Mouse (Mus musculus) forebrain, embryonic 15.5 days (tissue): ENCODE data around the gene Ap1ar. TPM values are rescaled to one million over a fixed set of nuclear protein-coding genes. Genes with fewer than 3 reads are reported as not detected.
A peak's percentile ranks its signal among the peaks of the same experiment; 100 is the strongest.

Source experiments
- ATAC-seq: fragments of 200-750 bp; cut with Nextera tagmentation; replicated peaks from 2 replicates; pipeline ENCODE4 v1.8.0; 2017; ENCODE audit warnings: mild to moderate bottlenecking, moderate TSS enrichment, moderate library complexity
- H3K27ac ChIP-seq: fragments of 300-500 bp; sonication (generic); replicated peaks from 2 replicates; pipeline ENCODE4 v1.5.1; 2015; ENCODE audit warnings: mild to moderate bottlenecking, inconsistent platforms
- H3K27me3 ChIP-seq: fragments of 300-500 bp; sonication (generic); 2 replicates; pipeline ENCODE4 v1.6.1; 2015; ENCODE audit warnings: inconsistent platforms
- H3K36me3 ChIP-seq: fragments of 300-500 bp; sonication (generic); 2 replicates; pipeline ENCODE4 v1.6.1; 2015; ENCODE audit warnings: mild to moderate bottlenecking, inconsistent platforms
- H3K4me1 ChIP-seq: fragments of 300-500 bp; sonication (generic); 2 replicates; pipeline ENCODE4 v1.6.1; 2015; ENCODE audit warnings: inconsistent platforms
- H3K4me2 ChIP-seq: fragments of 300-500 bp; sonication (generic); replicated peaks from 2 replicates; pipeline ENCODE4 v1.6.1; 2015; ENCODE audit warnings: mild to moderate bottlenecking, inconsistent platforms
- H3K4me3 ChIP-seq: fragments of 300-500 bp; sonication (generic); 2 replicates; pipeline ENCODE4 v1.5.1; 2015; ENCODE audit warnings: mild to moderate bottlenecking, inconsistent platforms
- H3K9ac ChIP-seq: fragments of 300-500 bp; sonication (generic); replicated peaks from 2 replicates; pipeline ENCODE4 v1.6.1; 2015; ENCODE audit warnings: mild to moderate bottlenecking, inconsistent platforms
- H3K9me3 ChIP-seq: fragments of 300-500 bp; sonication (generic); 2 replicates; pipeline ENCODE4 v1.6.1; 2016; ENCODE audit warnings: inconsistent platforms
- WGBS: fragments of 180-500 bp; shearing (Covaris S2); methylation state at CpG from one replicate; pipeline ENCODE4 v1.1.7; 2015; ENCODE audit warnings: mixed read lengths; 5-methylcytosine and 5-hydroxymethylcytosine counted together
- polyA plus RNA-seq: library from polyadenylated mRNA; unstranded; fragments of >200 nt; fragmentation: Nextera tagmentation; extraction: Ambion mirVana; gene quantifications from 2 replicates; pipeline ENCODE4 v1.2.1, GENCODE M21; 2015

Ap1ar gene
- polyA plus RNA-seq, 1 experiment from 2014 or later = 89.2 TPM

DNA sequence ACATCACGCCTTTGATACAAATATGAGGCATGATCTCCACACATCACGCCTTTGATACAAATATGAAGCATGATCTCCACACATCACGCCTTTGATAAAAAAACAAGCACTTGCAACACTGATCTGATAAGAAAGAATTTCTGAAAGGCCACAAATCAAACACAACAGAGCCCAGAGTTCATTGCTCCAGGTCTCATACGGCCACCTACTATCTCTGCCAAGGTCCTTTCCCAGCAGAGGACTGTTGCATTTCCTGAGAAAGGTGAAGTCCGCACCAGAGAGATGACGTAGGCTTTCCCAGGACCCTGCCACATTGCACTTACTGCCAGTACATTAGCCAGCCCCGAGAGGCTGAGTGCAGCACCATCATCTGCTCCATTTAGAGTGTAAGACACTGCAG, 28.2 kb downstream of the Ap1ar start:
- Histone ChIP-seq H3K36me3 (peaks cover 64% of the 10 kb centered on the region), H3K4me3 (no peak overlapping the region), H3K9me3 (no peaks in the 10 kb centered on the region), H3K4me2 (no peak overlapping the region), H3K27ac (no peak overlapping the region), H3K27me3 (no peaks in the 10 kb centered on the region), H3K9ac (no peak overlapping the region), H3K4me1 (no peaks in the 10 kb centered on the region)
- ATAC-seq = no peak
- WGBS = 94% methylated on average over 7 of the region's 7 CpGs

- no peak overlapping the region for H3K4me2 ChIP-seq
- H3K27me3 ChIP-seq = no peaks in the 10 kb centered on the region
- H3K27ac ChIP-seq = no peak overlapping the region
- peaks cover 57% of the 10 kb centered on the region for H3K36me3 ChIP-seq
- ATAC-seq = no peak
- H3K9me3 ChIP-seq = no peaks in the 10 kb centered on the region
- no peak overlapping the region for H3K9ac ChIP-seq
- H3K4me1 ChIP-seq = no peaks in the 10 kb centered on the region
- 28% methylated on average over 5 of the region's 5 CpGs for WGBS
- no peak overlapping the region for H3K4me3 ChIP-seq
Observed at GRCm38 (mm10) chr3:127807846-127808245, 29.5 kb downstream of the Ap1ar start.

- no peak overlapping the region for H3K9ac ChIP-seq
- no peak overlapping the region for H3K27ac ChIP-seq
- no peak overlapping the region for H3K4me2 ChIP-seq
- no peaks in the 10 kb centered on the region for H3K9me3 ChIP-seq
- no peaks in the 10 kb centered on the region for H3K27me3 ChIP-seq
- ATAC-seq = no peak
- no peaks in the 10 kb centered on the region for H3K4me1 ChIP-seq
- 94% methylated on average over 6 of the region's 6 CpGs for WGBS
- no peak overlapping the region for H3K4me3 ChIP-seq
- H3K36me3 ChIP-seq = peaks cover 43% of the 10 kb centered on the region
Observed at GRCm38 (mm10) chr3:127805991-127806390, 31.3 kb downstream of the Ap1ar start.

GRCm38 (mm10) chr3:127805071-127805470, 32.3 kb downstream of the Ap1ar start:
- Histone ChIP-seq H3K4me3 (no peak overlapping the region), H3K4me1 (no peaks in the 10 kb centered on the region), H3K9me3 (no peaks in the 10 kb centered on the region), H3K4me2 (no peak overlapping the region), H3K36me3 (peaks cover 36% of the 10 kb centered on the region), H3K27me3 (no peaks in the 10 kb centered on the region), H3K9ac (no peak overlapping the region), H3K27ac (no peak overlapping the region)
- 74% methylated on average over 12 of the region's 12 CpGs for WGBS
- no peak for ATAC-seq

- Histone ChIP-seq H3K27me3 (no peaks in the 10 kb centered on the region), H3K4me2 (no peak overlapping the region), H3K9me3 (no peaks in the 10 kb centered on the region), H3K4me3 (no peak overlapping the region), H3K9ac (no peak overlapping the region), H3K27ac (no peak overlapping the region), H3K36me3 (peaks cover 30% of the 10 kb centered on the region), H3K4me1 (no peaks in the 10 kb centered on the region)
- WGBS = 92% methylated on average over 4 of the region's 4 CpGs
- no peak for ATAC-seq
Observed at GRCm38 (mm10) chr3:127804439-127804838, 32.9 kb downstream of the Ap1ar start.

- 32% methylated on average over 8 of the region's 8 CpGs for WGBS
- Histone ChIP-seq H3K9me3 (no peaks in the 10 kb centered on the region), H3K36me3 (peaks cover 14% of the 10 kb centered on the region), H3K27me3 (no peaks in the 10 kb centered on the region), H3K27ac (no peak overlapping the region), H3K4me1 (no peaks in the 10 kb centered on the region), H3K4me2 (no peak overlapping the region), H3K9ac (no peak overlapping the region), H3K4me3 (no peak overlapping the region)
- ATAC-seq = no peak
Observed at GRCm38 (mm10) chr3:127802814-127803213, 34.5 kb downstream of the Ap1ar start.

GRCm38 (mm10) chr3:127801162-127801561, 36.2 kb downstream of the Ap1ar start:
- H3K4me3 ChIP-seq = no peak overlapping the region
- no peaks in the 10 kb centered on the region for H3K27me3 ChIP-seq
- H3K36me3 ChIP-seq = peaks cover 3% of the 10 kb centered on the region; the same call in 1 of the 2 replicates
- H3K9ac ChIP-seq = no peak overlapping the region
- no peak overlapping the region for H3K4me2 ChIP-seq
- H3K4me1 ChIP-seq = no peaks in the 10 kb centered on the region
- no peak for ATAC-seq
- H3K9me3 ChIP-seq = no peaks in the 10 kb centered on the region
- 93% methylated on average over 8 of the region's 8 CpGs for WGBS
- H3K27ac ChIP-seq = no peak overlapping the region

- Histone ChIP-seq H3K4me2 (no peak overlapping the region), H3K4me1 (peaks cover under 1% of the 10 kb centered on the region), H3K4me3 (no peak overlapping the region), H3K27ac (no peak overlapping the region), H3K9me3 (no peaks in the 10 kb centered on the region), H3K9ac (no peak overlapping the region), H3K36me3 (no peaks in the 10 kb centered on the region), H3K27me3 (peaks cover 4% of the 10 kb centered on the region; the same call in 1 of the 2 replicates)
- ATAC-seq = no peak
- WGBS = 94% methylated on average over 7 of the region's 7 CpGs
Observed at GRCm38 (mm10) chr3:127796271-127796670, 41.1 kb downstream of the Ap1ar start.

DNA sequence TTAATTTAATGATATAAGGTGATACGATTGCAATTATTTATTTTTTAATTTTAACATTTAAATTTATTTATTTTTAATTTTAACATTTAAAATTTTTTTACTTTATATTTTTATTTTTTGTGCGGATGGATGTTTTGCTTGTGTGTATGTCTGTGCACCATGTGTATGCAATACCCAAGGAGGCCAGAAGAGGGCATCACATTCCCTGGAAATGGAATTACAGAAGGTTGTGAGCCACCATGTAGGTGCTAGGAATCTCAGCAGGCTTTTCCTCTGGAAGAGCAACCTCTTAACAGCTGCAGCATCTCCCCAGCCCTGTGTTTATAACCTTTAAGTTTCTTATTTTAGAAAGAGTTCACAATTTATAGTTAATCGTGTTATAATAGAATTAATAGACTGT, 41.6 kb downstream of the Ap1ar start:
- Histone ChIP-seq H3K27me3 (peaks cover 4% of the 10 kb centered on the region; the same call in 1 of the 2 replicates), H3K36me3 (no peaks in the 10 kb centered on the region), H3K9me3 (no peaks in the 10 kb centered on the region), H3K4me2 (no peak overlapping the region), H3K4me1 (peaks cover 6% of the 10 kb centered on the region), H3K27ac (no peak overlapping the region), H3K9ac (no peak overlapping the region), H3K4me3 (no peak overlapping the region)
- WGBS = 94% methylated on average over 3 of the region's 3 CpGs
- ATAC-seq = no peak

- ATAC-seq = no peak
- Histone ChIP-seq H3K4me2 (no peak overlapping the region), H3K4me3 (no peak overlapping the region), H3K27ac (no peak overlapping the region), H3K9me3 (no peaks in the 10 kb centered on the region), H3K27me3 (peaks cover 7% of the 10 kb centered on the region), H3K9ac (no peak overlapping the region), H3K4me1 (peaks cover 23% of the 10 kb centered on the region), H3K36me3 (no peaks in the 10 kb centered on the region)
- 69% methylated on average over 7 of the region's 7 CpGs for WGBS
Observed at GRCm38 (mm10) chr3:127793022-127793421, 44.3 kb downstream of the Ap1ar start.

DNA sequence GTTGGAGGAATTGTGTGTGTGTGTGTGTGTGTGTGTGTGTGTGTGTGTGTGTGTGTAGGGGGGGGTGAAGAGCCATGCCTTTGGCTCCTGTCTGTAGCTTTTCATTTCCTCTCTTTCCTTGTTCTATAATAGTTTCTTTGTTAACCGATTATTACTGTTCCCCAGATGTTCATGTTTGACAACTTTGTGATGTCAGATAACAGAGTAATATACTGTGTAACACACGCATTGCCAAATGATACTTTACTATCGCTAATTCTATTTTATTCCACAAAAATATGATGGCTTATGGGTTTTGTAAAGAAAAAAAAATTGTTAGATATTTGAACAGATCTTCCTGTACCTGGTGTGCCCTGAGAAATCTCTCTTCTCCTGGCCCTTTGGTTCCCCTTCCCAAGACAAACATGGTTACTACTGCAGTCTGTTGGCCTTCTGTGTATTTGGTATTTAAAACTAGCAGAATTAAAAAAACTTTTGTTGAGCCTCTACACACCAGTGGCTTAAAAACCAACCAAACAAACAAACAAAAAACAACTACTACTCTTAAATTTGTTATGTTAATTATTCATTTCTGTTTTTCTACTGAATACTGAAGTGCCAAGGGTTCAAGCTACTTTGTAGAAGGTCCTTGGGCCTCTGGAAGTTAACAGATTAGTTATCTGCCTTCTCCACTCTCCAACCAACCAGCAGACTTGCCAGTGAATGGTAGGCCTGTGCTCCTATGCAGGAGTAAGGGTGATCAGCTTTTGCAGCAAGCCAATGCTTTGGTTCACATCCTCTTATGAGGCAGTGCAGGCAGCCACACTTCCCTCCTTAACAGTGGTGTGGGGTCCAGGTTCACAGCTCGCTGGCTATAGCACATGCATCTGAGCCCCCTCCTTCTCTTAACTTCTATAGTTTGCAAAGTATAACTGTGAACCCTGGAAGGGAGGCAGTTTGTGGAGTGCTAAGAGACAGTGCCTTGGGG, 45.4 kb downstream of the Ap1ar start:
- H3K9ac ChIP-seq = no peak overlapping the region
- H3K4me3 ChIP-seq = no peak overlapping the region
- no peaks in the 10 kb centered on the region for H3K9me3 ChIP-seq
- H3K27me3 ChIP-seq = peaks cover 12% of the 10 kb centered on the region
- H3K36me3 ChIP-seq = no peaks in the 10 kb centered on the region
- H3K27ac ChIP-seq = no peak overlapping the region
- H3K4me2 ChIP-seq = 0 out of 2 replicates have a peak overlapping the region, but pooled peaks have one; percentile 99
- ATAC-seq = no peak
- peaks cover 23% of the 10 kb centered on the region for H3K4me1 ChIP-seq
- 67% methylated on average over 4 of the region's 4 CpGs for WGBS

DNA sequence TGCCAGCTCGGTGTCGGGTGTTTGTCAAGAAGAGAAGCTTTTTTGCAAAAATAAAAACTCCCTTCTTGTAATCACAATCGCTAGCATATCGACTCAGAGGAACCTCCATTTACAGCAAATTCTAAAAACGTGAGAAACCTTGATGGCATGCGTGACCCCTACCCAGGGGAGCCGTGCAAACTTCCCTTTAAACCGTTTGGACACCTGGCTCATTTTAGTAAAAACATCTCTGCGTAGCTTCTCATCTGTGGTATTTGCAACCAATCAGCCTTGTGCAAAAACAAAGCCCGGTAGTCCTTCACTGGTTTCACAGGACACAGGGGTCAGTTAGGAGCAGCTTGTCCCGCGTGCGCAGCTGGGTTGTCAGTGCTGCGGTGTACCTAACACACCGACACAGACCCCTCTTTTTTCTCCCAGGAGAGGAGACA, 46.3 kb downstream of the Ap1ar start:
- Histone ChIP-seq H3K27ac (no peak overlapping the region), H3K27me3 (peaks cover 14% of the 10 kb centered on the region), H3K9me3 (no peaks in the 10 kb centered on the region), H3K4me1 (peaks cover 23% of the 10 kb centered on the region), H3K36me3 (no peaks in the 10 kb centered on the region), H3K9ac (peak overlapping the region; percentile 54), H3K4me2 (peak overlapping the region; percentile 99), H3K4me3 (peak overlapping the region; percentile 58)
- ATAC-seq = 0 out of 2 replicates have a peak, but pooled peaks have one; percentile 26
- 2% methylated on average over 15 of the region's 15 CpGs for WGBS
